In genomic region chr4:18694076-18694475, GRCm38 (mm10) we compare ENCODE assay signal across 27 mouse cellular contexts.
DNase-seq lines count a peak whose midpoint lies in the region; ATAC-seq lines count a peak whose summit lies in the region.
"Had no signal": no experiment of that assay in that cellular context is flagged by ENCODE, and none has a peak within 500 bp of the region (broad histone marks: within the 10 kb centered on the region; RNA-seq: fewer than 3 reads in every experiment).

No protein-coding gene starts in this region.

- H3K4me2 ChIP-seq in embryonic facial prominence, embryonic 11.5 days (ENCODE audit: low read depth, low read length), result no peak overlapping the region
- H3K4me2 ChIP-seq in midbrain, embryonic 11.5 days, result no peak overlapping the region
- no peak overlapping the region for H3K4me2 ChIP-seq in midbrain, embryonic 16.5 days (ENCODE audit: low read length)
- H3K4me2 ChIP-seq: embryonic facial prominence, embryonic 12.5 days; forebrain, embryonic 12.5 days; forebrain, embryonic 15.5 days; heart, embryonic 13.5 days; hindbrain, embryonic 14.5 days had no signal

- H3K4me1 ChIP-seq in embryonic facial prominence, embryonic 11.5 days (ENCODE audit: control insufficient read depth, insufficient read depth, low read length), result no peaks in the 10 kb centered on the region
- no peaks in the 10 kb centered on the region for H3K4me1 ChIP-seq in embryonic facial prominence, embryonic 10.5 days
- H3K4me1 ChIP-seq in midbrain, embryonic 11.5 days (ENCODE audit: control insufficient read depth, insufficient read depth, low read length), result no peaks in the 10 kb centered on the region
- H3K4me1 ChIP-seq in midbrain, embryonic 16.5 days (ENCODE audit: control insufficient read depth, insufficient read depth, low read length), result no peaks in the 10 kb centered on the region
- H3K4me1 ChIP-seq: embryonic facial prominence, embryonic 12.5 days; forebrain, embryonic 12.5 days; forebrain, embryonic 15.5 days; heart, embryonic 10.5 days; heart, embryonic 13.5 days had no signal

- no peaks in the 10 kb centered on the region for H3K27me3 ChIP-seq in embryonic facial prominence, embryonic 11.5 days (ENCODE audit: control insufficient read depth, insufficient read depth, low read length)
- no peaks in the 10 kb centered on the region for H3K27me3 ChIP-seq in embryonic facial prominence, embryonic 10.5 days (replicated peaks; ENCODE audit: low read depth, poor library complexity, severe bottlenecking)
- H3K27me3 ChIP-seq in midbrain, embryonic 11.5 days (ENCODE audit: control insufficient read depth, insufficient read depth, low read length), result no peaks in the 10 kb centered on the region
- no peaks in the 10 kb centered on the region for H3K27me3 ChIP-seq in midbrain, embryonic 16.5 days (ENCODE audit: control insufficient read depth, insufficient read depth, low read depth, low read length)
- H3K27me3 ChIP-seq: embryonic facial prominence, embryonic 12.5 days; forebrain, embryonic 12.5 days; forebrain, embryonic 15.5 days; heart, embryonic 13.5 days had no signal

- no peak overlapping the region for H3K4me3 ChIP-seq in embryonic facial prominence, embryonic 11.5 days (ENCODE audit: low read depth, low read length)
- no peak overlapping the region for H3K4me3 ChIP-seq in embryonic facial prominence, embryonic 10.5 days
- H3K4me3 ChIP-seq in midbrain, embryonic 11.5 days (ENCODE audit: low read depth, low read length), result no peak overlapping the region
- no peak overlapping the region for H3K4me3 ChIP-seq in midbrain, embryonic 16.5 days (ENCODE audit: low read depth, low read length)
- H3K4me3 ChIP-seq: embryonic facial prominence, embryonic 12.5 days; erythroblast, embryonic 14.5 days; forebrain, embryonic 12.5 days; forebrain, embryonic 15.5 days; heart, adult 2 months; heart, embryonic 10.5 days; heart, embryonic 13.5 days had no signal

- H3K36me3 ChIP-seq in embryonic facial prominence, embryonic 11.5 days (replicated peaks; ENCODE audit: control insufficient read depth, insufficient read depth, low read depth, low read length), result no peaks in the 10 kb centered on the region
- H3K36me3 ChIP-seq in embryonic facial prominence, embryonic 10.5 days (replicated peaks), result no peaks in the 10 kb centered on the region
- H3K36me3 ChIP-seq in midbrain, embryonic 11.5 days (ENCODE audit: control insufficient read depth, insufficient read depth, low read length), result no peaks in the 10 kb centered on the region
- H3K36me3 ChIP-seq in midbrain, embryonic 16.5 days (ENCODE audit: control insufficient read depth, insufficient read depth, low read length), result no peaks in the 10 kb centered on the region
- H3K36me3 ChIP-seq: embryonic facial prominence, embryonic 12.5 days; forebrain, embryonic 12.5 days; forebrain, embryonic 15.5 days; heart, embryonic 10.5 days; heart, embryonic 13.5 days had no signal

- no peak overlapping the region for H3K9ac ChIP-seq in embryonic facial prominence, embryonic 11.5 days (replicated peaks; ENCODE audit: low read length)
- H3K9ac ChIP-seq in midbrain, embryonic 11.5 days (ENCODE audit: low read length), result no peak overlapping the region
- no peak overlapping the region for H3K9ac ChIP-seq in midbrain, embryonic 16.5 days (ENCODE audit: low read depth, low read length)
- H3K9ac ChIP-seq: embryonic facial prominence, embryonic 12.5 days; forebrain, embryonic 12.5 days; forebrain, embryonic 15.5 days; heart, embryonic 13.5 days; hindbrain, embryonic 14.5 days had no signal

- H3K9me3 ChIP-seq in embryonic facial prominence, embryonic 11.5 days (replicated peaks; ENCODE audit: control insufficient read depth, low read length), result no peaks in the 10 kb centered on the region
- no peaks in the 10 kb centered on the region for H3K9me3 ChIP-seq in embryonic facial prominence, embryonic 10.5 days
- no peaks in the 10 kb centered on the region for H3K9me3 ChIP-seq in midbrain, embryonic 11.5 days (ENCODE audit: control insufficient read depth, low read length)
- H3K9me3 ChIP-seq in midbrain, embryonic 16.5 days (replicated peaks; ENCODE audit: control insufficient read depth, low read length, poor library complexity, severe bottlenecking), result no peaks in the 10 kb centered on the region
- H3K9me3 ChIP-seq: embryonic facial prominence, embryonic 12.5 days; forebrain, embryonic 12.5 days; forebrain, embryonic 15.5 days; heart, embryonic 10.5 days had no signal

- peak; percentile 36 for DNase-seq in embryonic facial prominence, embryonic 11.5 days (ENCODE audit: low spot score)
- no peak for DNase-seq in embryonic facial prominence, embryonic 10.5 days (ENCODE audit: low spot score)
- peak; percentile 76 for DNase-seq in midbrain, embryonic 11.5 days (ENCODE audit: low spot score, missing footprints)
- peak; percentile 53 for DNase-seq in mesoderm, embryonic 11.5 days (ENCODE audit: low read depth, low spot score)
- DNase-seq in kidney, postnatal 4 days, result no peak
- DNase-seq: adrenal gland, adult 2 months; adrenal gland, postnatal 14 days; cerebellum, adult 11 months; cerebellum, adult 2 months; cerebellum, adult 9-11 months; cerebellum, postnatal 25 days; gastrocnemius, postnatal 10 days; gastrocnemius, postnatal 36 days; heart, adult 2 months; heart, postnatal 14 days; heart, postnatal 4 days had no signal

- ATAC-seq in embryonic facial prominence, embryonic 11.5 days (replicated peaks; ENCODE audit: insufficient number of reproducible peaks, low FRiP score, low TSS enrichment, low read depth), result no peak
- no peak for ATAC-seq in midbrain, embryonic 11.5 days (ENCODE audit: low FRiP score)
- ATAC-seq in midbrain, embryonic 16.5 days, result no peak
- ATAC-seq: CD4-positive, CD25-positive, alpha-beta regulatory T cell, adult 4 months; forebrain, embryonic 15.5 days; hindbrain, postnatal 0 days; inflammation-experienced regulatory T-cells, adult 6 months had no signal

- no peak overlapping the region for H3K27ac ChIP-seq in embryonic facial prominence, embryonic 11.5 days (replicated peaks; ENCODE audit: low read depth, low read length)
- H3K27ac ChIP-seq in embryonic facial prominence, embryonic 10.5 days (replicated peaks), result no peak overlapping the region
- H3K27ac ChIP-seq in midbrain, embryonic 11.5 days (ENCODE audit: low read depth, low read length), result no peak overlapping the region
- no peak overlapping the region for H3K27ac ChIP-seq in midbrain, embryonic 16.5 days (ENCODE audit: low read length)
- H3K27ac ChIP-seq: embryonic facial prominence, embryonic 12.5 days; forebrain, embryonic 12.5 days; forebrain, embryonic 15.5 days; heart, adult 2 months; heart, embryonic 10.5 days; heart, embryonic 13.5 days; hindbrain, embryonic 14.5 days; hindbrain, postnatal 0 days had no signal

Comparison
In these comparisons a context has a peak if more than half of its experiments do, and no peak if none do; other contexts are left out.
1. DNase-seq: peak in embryonic facial prominence, embryonic 11.5 days (single experiment), midbrain, embryonic 11.5 days (single experiment) and mesoderm, embryonic 11.5 days (single experiment); none in embryonic facial prominence, embryonic 10.5 days (single experiment) and kidney, postnatal 4 days (0 of 2).